Mouse (Mus musculus) retina, adult 2 months (tissue): ENCODE results near the gene Tbx10.
A peak's percentile ranks its signal among the peaks of the same experiment; 100 is the strongest.

ENCODE experiments used
- DNase-seq: peaks from one replicate; pipeline ENCODE4 v3.0.0-alpha.2; 2012; ENCODE audit warnings: low read depth, low spot score

The Tbx10 gene

GRCm38 (mm10) chr19:3975866-3976265 is 16.7 kb upstream of the Tbx10 start:
- no peak for DNase-seq

GRCm38 (mm10) chr19:3980309-3980708 is 12.2 kb upstream of the Tbx10 start:
- DNase-seq = peak; percentile 69

- no peak for DNase-seq
Measured at GRCm38 (mm10) chr19:3980917-3981316, 11.6 kb upstream of the Tbx10 start.

GRCm38 (mm10) chr19:3983527-3984200 is 8.9 kb upstream of the Tbx10 start:
- DNase-seq = no peak

GRCm38 (mm10) chr19:3985261-3985681 is 7.3 kb upstream of the Tbx10 start:
- no peak for DNase-seq

- DNase-seq = no peak
Measured at GRCm38 (mm10) chr19:3986334-3986733, 6.2 kb upstream of the Tbx10 start, which contains the start of gene Acy3. Gene Acy3 (plus strand): TSS chr19:3986570.

- no peak for DNase-seq
Measured at GRCm38 (mm10) chr19:3988066-3988465, 4.5 kb upstream of the Tbx10 start.

GRCm38 (mm10) chr19:3988750-3989149 is 3.8 kb upstream of the Tbx10 start:
- no peak for DNase-seq

GRCm38 (mm10) chr19:3990804-3991203 is 1.7 kb upstream of the Tbx10 start:
- DNase-seq = no peak

GRCm38 (mm10) chr19:3991562-3991961 is 990 bp upstream of the Tbx10 start:
- no peak for DNase-seq

- no peak for DNase-seq
Measured at GRCm38 (mm10) chr19:3991966-3992365, 586 bp upstream of the Tbx10 start.

GRCm38 (mm10) chr19:3994932-3995331 is 2.4 kb downstream of the Tbx10 start:
- no peak for DNase-seq

- no peak for DNase-seq
Measured at GRCm38 (mm10) chr19:3995505-3995904, 3.0 kb downstream of the Tbx10 start.

- DNase-seq = no peak
Measured at GRCm38 (mm10) chr19:3996106-3996505, 3.6 kb downstream of the Tbx10 start.

- DNase-seq = no peak
Measured at GRCm38 (mm10) chr19:3996747-3997146, 4.2 kb downstream of the Tbx10 start.

GRCm38 (mm10) chr19:3997231-3997630 is 4.7 kb downstream of the Tbx10 start:
- no peak for DNase-seq

- no peak for DNase-seq
Measured at GRCm38 (mm10) chr19:3998335-3998734, 5.8 kb downstream of the Tbx10 start.

GRCm38 (mm10) chr19:3999121-3999730 is 6.7 kb downstream of the Tbx10 start:
- no peak for DNase-seq

GRCm38 (mm10) chr19:4000119-4000900 is 7.8 kb downstream of the Tbx10 start, which contains the start of the genes Nudt8 and Gm49405:
Gene Nudt8 (plus strand): TSS chr19:4000580.
Gene Gm49405 (plus strand): TSS chr19:4000626.
- DNase-seq = peak; percentile 90

- DNase-seq = no peak
Measured at GRCm38 (mm10) chr19:4000949-4001525, 8.5 kb downstream of the Tbx10 start.

GRCm38 (mm10) chr19:4001752-4002151 is 9.2 kb downstream of the Tbx10 start:
- no peak for DNase-seq

GRCm38 (mm10) chr19:4003112-4003511 is 10.6 kb downstream of the Tbx10 start, which contains the start of gene Doc2g:
Gene Doc2g (plus strand): TSS chr19:4003313.
- DNase-seq = no peak
